Mouse (Mus musculus) cortical plate, adult 2 months (tissue): Measurements from ENCODE around the gene Immp2l. TPM values are rescaled to one million over a fixed set of nuclear protein-coding genes. Genes with fewer than 3 reads are reported as not detected.

ENCODE experiments used
- H3K27ac ChIP-seq: fragments of 200-500 bp; 2 replicates; pipeline ENCODE4 v1.5.1; 2012; ENCODE audit warnings: low read length, control low read depth, inconsistent platforms; ENCODE audit not compliant: insufficient read depth
- H3K4me1 ChIP-seq: fragments of 200-500 bp; 2 replicates; pipeline ENCODE4 v1.6.1; 2011; ENCODE audit warnings: low read length; ENCODE audit not compliant: control insufficient read depth, insufficient read depth
- H3K4me3 ChIP-seq: fragments of 200-500 bp; 2 replicates; pipeline ENCODE4 v1.5.1; 2011; ENCODE audit warnings: mild to moderate bottlenecking, low read length, control low read depth; ENCODE audit not compliant: insufficient read depth
- CTCF ChIP-seq: fragments of 200-500 bp; IDR thresholded peaks from 2 replicates; pipeline ENCODE4 v1.5.1; 2011; ENCODE audit warnings: mild to moderate bottlenecking, control low read depth, low read length; ENCODE audit not compliant: insufficient read depth; ENCODE audit errors: extremely low read depth
- POLR2A ChIP-seq: fragments of 200-500 bp; IDR thresholded peaks from 2 replicates; pipeline ENCODE4 v1.6.1; 2011; ENCODE audit warnings: mild to moderate bottlenecking, low read length, control low read depth; ENCODE audit not compliant: insufficient read depth; ENCODE audit errors: extremely low read depth
- polyA plus RNA-seq: library from polyadenylated mRNA; depleted of rRNA; stranded (reverse); fragments of >200 nt; gene quantifications from 2 replicates; pipeline ENCODE4 v1.2.3, GENCODE M21; 2012

Gene Immp2l
- polyA plus RNA-seq, 1 experiment, result 8.0 TPM

GRCm38 (mm10) chr12:40994846-40995245, 29.0 kb upstream of the Immp2l start:
- no peak for TF ChIP-seq CTCF
- no peak for TF ChIP-seq POLR2A
- Histone ChIP-seq H3K4me3 (no peak overlapping the region), H3K4me1 (no peaks in the 10 kb centered on the region), H3K27ac (no peak overlapping the region)

- Histone ChIP-seq H3K4me3 (no peak overlapping the region), H3K4me1 (no peaks in the 10 kb centered on the region), H3K27ac (no peak overlapping the region)
- TF ChIP-seq CTCF (no peak), POLR2A (no peak)
These were observed 28.1 kb upstream of the Immp2l start for GRCm38 (mm10) chr12:40995618-40996370.

GRCm38 (mm10) chr12:41022516-41022915, 1.4 kb upstream of the Immp2l start:
- TF ChIP-seq CTCF (no peak), POLR2A (no peak)
- H3K4me3 ChIP-seq, result no peak overlapping the region
- H3K4me1 ChIP-seq, result no peaks in the 10 kb centered on the region; the same call in 1 of the 2 replicates
- H3K27ac ChIP-seq, result no peak overlapping the region

- Histone ChIP-seq H3K4me1 (no peaks in the 10 kb centered on the region; the same call in 1 of the 2 replicates), H3K4me3 (peak overlapping the region; percentile 64), H3K27ac (peak overlapping the region; percentile 60; the same call in 1 of the 2 replicates)
- TF ChIP-seq CTCF (no peak), POLR2A (no peak)
These were observed 622 bp downstream of the Immp2l start for GRCm38 (mm10) chr12:41024512-41024911.

GRCm38 (mm10) chr12:41027485-41027884, 3.6 kb downstream of the Immp2l start:
- Histone ChIP-seq H3K4me1 (no peaks in the 10 kb centered on the region; the same call in 1 of the 2 replicates), H3K27ac (no peak overlapping the region), H3K4me3 (no peak overlapping the region)
- TF ChIP-seq POLR2A, result no peak
- no peak for TF ChIP-seq CTCF

- Histone ChIP-seq H3K4me1 (no peaks in the 10 kb centered on the region), H3K27ac (no peak overlapping the region), H3K4me3 (no peak overlapping the region)
- TF ChIP-seq POLR2A (no peak), CTCF (no peak)
These were observed 7.2 kb downstream of the Immp2l start for GRCm38 (mm10) chr12:41031119-41031518.

- Histone ChIP-seq H3K4me1 (no peaks in the 10 kb centered on the region), H3K27ac (no peak overlapping the region), H3K4me3 (no peak overlapping the region)
- no peak for TF ChIP-seq POLR2A
- TF ChIP-seq CTCF, result no peak
These were observed 9.3 kb downstream of the Immp2l start for GRCm38 (mm10) chr12:41033196-41033595.

GRCm38 (mm10) chr12:41039834-41040233, 15.9 kb downstream of the Immp2l start:
- TF ChIP-seq POLR2A (no peak), CTCF (no peak)
- H3K4me1 ChIP-seq, result no peaks in the 10 kb centered on the region
- H3K27ac ChIP-seq, result no peak overlapping the region
- no peak overlapping the region for H3K4me3 ChIP-seq

GRCm38 (mm10) chr12:41041737-41042136, 17.8 kb downstream of the Immp2l start:
- Histone ChIP-seq H3K27ac (no peak overlapping the region), H3K4me1 (no peaks in the 10 kb centered on the region), H3K4me3 (no peak overlapping the region)
- TF ChIP-seq POLR2A, result no peak
- no peak for TF ChIP-seq CTCF

- Histone ChIP-seq H3K4me3 (no peak overlapping the region), H3K4me1 (no peaks in the 10 kb centered on the region), H3K27ac (no peak overlapping the region)
- TF ChIP-seq POLR2A (no peak), CTCF (no peak)
These were observed 20.7 kb downstream of the Immp2l start for GRCm38 (mm10) chr12:41044493-41045132.
